Mouse (Mus musculus): Measurements from ENCODE around the gene Oaf.
A peak's percentile ranks its signal among the peaks of the same experiment; 100 is the strongest.

Gene Oaf

GRCm38 (mm10) chr9:43239712-43240593 is at the start of gene Oaf:
Oaf (minus strand) TSS chr9:43239911.
- DNase-seq (ENCODE audit: extremely low spot score, low read depth, low spot score): no peak

- no peak for DNase-seq (ENCODE audit: extremely low spot score, low read depth, low spot score)
These were observed 47.2 kb upstream of the Oaf start for GRCm38 (mm10) chr9:43286870-43287269.

- DNase-seq (ENCODE audit: extremely low spot score, low read depth, low spot score): no peak
These were observed 45.6 kb upstream of the Oaf start for GRCm38 (mm10) chr9:43285281-43285680.

- peak; percentile 90 for DNase-seq (ENCODE audit: extremely low spot score, low read depth, low spot score)
These were observed 44.6 kb upstream of the Oaf start for GRCm38 (mm10) chr9:43284284-43284683.

- no peak for DNase-seq (ENCODE audit: extremely low spot score, low read depth, low spot score)
These were observed 34.0 kb upstream of the Oaf start for GRCm38 (mm10) chr9:43273735-43274134.

GRCm38 (mm10) chr9:43271761-43272518 is 32.2 kb upstream of the Oaf start:
- DNase-seq (ENCODE audit: extremely low spot score, low read depth, low spot score): no peak

GRCm38 (mm10) chr9:43270723-43271252 is 31.1 kb upstream of the Oaf start:
- DNase-seq (ENCODE audit: extremely low spot score, low read depth, low spot score): no peak

- no peak for DNase-seq (ENCODE audit: extremely low spot score, low read depth, low spot score)
These were observed 29.5 kb upstream of the Oaf start for GRCm38 (mm10) chr9:43269166-43269565.

- DNase-seq (ENCODE audit: extremely low spot score, low read depth, low spot score): no peak
These were observed 27.6 kb upstream of the Oaf start for GRCm38 (mm10) chr9:43267357-43267756.

GRCm38 (mm10) chr9:43265194-43265593 is 25.5 kb upstream of the Oaf start:
- DNase-seq (ENCODE audit: extremely low spot score, low read depth, low spot score): no peak

GRCm38 (mm10) chr9:43263946-43264451 is 24.3 kb upstream of the Oaf start:
- no peak for DNase-seq (ENCODE audit: extremely low spot score, low read depth, low spot score)

- no peak for DNase-seq (ENCODE audit: extremely low spot score, low read depth, low spot score)
These were observed 23.3 kb upstream of the Oaf start for GRCm38 (mm10) chr9:43262811-43263550.

GRCm38 (mm10) chr9:43262390-43262789 is 22.7 kb upstream of the Oaf start:
- no peak for DNase-seq (ENCODE audit: extremely low spot score, low read depth, low spot score)

GRCm38 (mm10) chr9:43261941-43262340 is 22.2 kb upstream of the Oaf start:
- no peak for DNase-seq (ENCODE audit: extremely low spot score, low read depth, low spot score)

GRCm38 (mm10) chr9:43261124-43261907 is 21.6 kb upstream of the Oaf start:
- DNase-seq (ENCODE audit: extremely low spot score, low read depth, low spot score): no peak

GRCm38 (mm10) chr9:43260661-43261060 is 20.9 kb upstream of the Oaf start:
- DNase-seq (ENCODE audit: extremely low spot score, low read depth, low spot score): no peak

GRCm38 (mm10) chr9:43253271-43253681 is 13.6 kb upstream of the Oaf start:
- no peak for DNase-seq (ENCODE audit: extremely low spot score, low read depth, low spot score)

GRCm38 (mm10) chr9:43252790-43253189 is 13.1 kb upstream of the Oaf start:
- no peak for DNase-seq (ENCODE audit: extremely low spot score, low read depth, low spot score)

GRCm38 (mm10) chr9:43251786-43252185 is 12.1 kb upstream of the Oaf start:
- DNase-seq (ENCODE audit: extremely low spot score, low read depth, low spot score): no peak

- DNase-seq (ENCODE audit: extremely low spot score, low read depth, low spot score): no peak
These were observed 7.0 kb upstream of the Oaf start for GRCm38 (mm10) chr9:43246738-43247180.
